Mouse (Mus musculus) ovary, adult 2 months (tissue): Measurements from ENCODE around the gene Klf17. TPM values are rescaled to one million over a fixed set of nuclear protein-coding genes. Genes with fewer than 3 reads are reported as not detected.

Source experiments
- polyA plus RNA-seq: library from polyadenylated mRNA; depleted of rRNA; stranded (reverse); fragments of >200 nt; gene quantifications from 2 replicates; pipeline ENCODE4 v1.2.3, GENCODE M21; 2012; rRNA removed

The Klf17 gene
- polyA plus RNA-seq, result 2.0 and 2.2 TPM in 2 replicates

GRCm38 (mm10) chr4:117765416-117765815 is at the start of gene Klf17:
Gene Klf17 (minus strand): TSS chr4:117765648.

GRCm38 (mm10) chr4:117724112-117724511 is 41.3 kb downstream of the Klf17 start, which contains the start of gene Gm12845:
Gene Gm12845 (plus strand): TSS chr4:117724412.

Other genes with a start within 250 kb of the Klf17 start
- gene Eri3, start 215.3 kb downstream of the Klf17 start, polyA plus RNA-seq, result 192 and 201 TPM in 2 replicates
- gene Dmap1, start 83.4 kb downstream of the Klf17 start, polyA plus RNA-seq, result 29.7 and 40.2 TPM in 2 replicates
- gene Gm12845, start 41.2 kb downstream of the Klf17 start, polyA plus RNA-seq, result not detected in 2 replicates
- 98.7 and 128 TPM in 2 replicates for gene Slc6a9, start 68.9 kb upstream of the Klf17 start, polyA plus RNA-seq
- 18.0 and 25.8 TPM in 2 replicates for gene Ccdc24, start 106.9 kb upstream of the Klf17 start, polyA plus RNA-seq
- 108 and 114 TPM in 2 replicates for gene B4galt2, start 117.8 kb upstream of the Klf17 start, polyA plus RNA-seq
- gene Atp6v0b, start 121.7 kb upstream of the Klf17 start, polyA plus RNA-seq, result 425 and 428 TPM in 2 replicates
- 21.0 and 21.9 TPM in 2 replicates for gene Dph2, start 126.4 kb upstream of the Klf17 start, polyA plus RNA-seq
- 97.7 and 101 TPM in 2 replicates for gene Ipo13, start 149.4 kb upstream of the Klf17 start, polyA plus RNA-seq
- gene Artn, start 164.1 kb upstream of the Klf17 start, polyA plus RNA-seq, result 4.5 and 6.4 TPM in 2 replicates